Mouse (Mus musculus) MN1 (cell line): ENCODE measurements around the gene Cnih3.

ENCODE experiments used
- DNase-seq: peaks from one replicate; pipeline ENCODE4 v3.0.0-alpha.2; 2016; ENCODE audit warnings: low spot score

Gene Cnih3

DNA sequence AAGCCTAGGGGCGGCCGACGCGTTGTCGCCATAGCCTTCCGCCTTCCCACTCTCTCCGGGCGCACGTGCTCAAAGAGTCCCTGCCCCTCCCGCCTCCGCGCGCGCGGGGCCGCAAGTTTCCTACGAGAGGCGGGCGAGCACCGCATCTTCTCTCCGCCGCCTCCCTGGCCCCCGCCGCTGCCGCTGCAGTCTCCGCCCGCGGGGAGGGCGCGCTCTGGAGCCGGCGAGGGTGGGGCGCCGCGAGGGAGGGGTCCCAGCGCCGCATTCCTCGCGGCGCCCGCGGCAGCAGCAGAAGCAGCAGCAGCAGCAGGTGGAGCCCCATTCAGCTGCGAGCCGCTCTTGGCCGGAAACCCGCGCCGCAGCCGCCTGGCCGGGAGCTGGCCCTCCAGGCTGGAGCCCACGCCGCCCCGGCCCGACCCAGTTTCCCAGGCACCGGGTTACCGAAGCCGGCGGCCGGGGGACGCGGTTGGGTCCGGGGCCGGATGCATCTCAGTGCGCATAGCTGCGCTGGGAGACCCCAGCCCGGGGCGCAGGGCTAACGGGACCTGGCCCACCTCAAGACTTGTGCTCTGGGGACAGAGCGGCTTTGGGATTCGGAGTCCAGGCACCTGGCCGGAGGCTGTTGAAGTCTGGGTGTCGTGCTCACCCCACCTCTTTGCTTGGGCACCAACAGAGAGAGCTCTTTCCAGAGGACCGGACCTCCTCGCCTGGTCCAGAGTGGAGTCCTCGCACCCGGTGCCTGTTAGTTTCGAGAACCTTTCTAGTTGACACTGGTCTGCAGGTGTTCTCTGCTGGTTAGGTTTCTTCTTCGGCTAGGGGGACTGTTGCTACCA lies at the start of gene Cnih3:
Cnih3 (plus strand) TSS at position 262 of the 833 bp plus-strand sequence.
- DNase-seq, result no peak

DNA sequence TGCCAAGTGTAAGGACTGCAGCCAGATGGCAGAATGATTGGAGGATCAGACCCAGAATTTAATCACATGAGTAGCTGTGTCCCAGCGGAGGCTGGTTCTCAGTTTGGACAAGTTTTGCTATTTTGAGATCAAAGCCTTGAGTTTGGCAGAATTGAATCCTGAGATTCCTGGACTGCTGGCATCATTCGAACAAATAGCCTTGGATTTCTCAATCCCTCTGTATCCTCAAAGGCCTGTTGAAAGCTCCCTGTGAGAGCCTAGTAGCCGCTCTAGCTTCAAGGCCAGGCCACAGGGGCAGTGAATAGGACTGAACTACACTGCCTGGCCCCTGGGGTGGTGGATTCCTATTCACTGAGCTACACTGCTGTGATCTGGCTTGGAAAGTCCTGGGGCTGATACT lies 44.4 kb upstream of the Cnih3 start:
- no peak for DNase-seq

DNA sequence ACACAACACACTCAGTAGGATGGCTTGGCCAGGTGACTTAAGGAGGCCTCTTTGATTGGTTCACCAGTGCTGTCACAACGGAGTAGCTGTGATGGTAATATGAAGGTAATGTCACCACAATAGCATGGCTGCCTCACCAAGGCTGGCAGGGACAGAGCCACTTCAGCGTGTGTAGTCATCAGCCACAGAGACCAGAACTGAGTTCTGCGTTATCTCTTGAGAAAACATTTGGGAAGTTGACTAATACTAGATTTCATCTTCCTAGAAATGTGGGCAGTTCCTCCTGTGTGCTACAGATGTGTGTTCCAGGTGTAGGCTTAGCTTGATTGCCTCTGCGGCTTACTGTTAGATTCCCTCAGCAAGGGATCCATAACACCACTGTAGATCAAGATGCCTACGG lies 41.7 kb upstream of the Cnih3 start:
- DNase-seq, result no peak

DNA sequence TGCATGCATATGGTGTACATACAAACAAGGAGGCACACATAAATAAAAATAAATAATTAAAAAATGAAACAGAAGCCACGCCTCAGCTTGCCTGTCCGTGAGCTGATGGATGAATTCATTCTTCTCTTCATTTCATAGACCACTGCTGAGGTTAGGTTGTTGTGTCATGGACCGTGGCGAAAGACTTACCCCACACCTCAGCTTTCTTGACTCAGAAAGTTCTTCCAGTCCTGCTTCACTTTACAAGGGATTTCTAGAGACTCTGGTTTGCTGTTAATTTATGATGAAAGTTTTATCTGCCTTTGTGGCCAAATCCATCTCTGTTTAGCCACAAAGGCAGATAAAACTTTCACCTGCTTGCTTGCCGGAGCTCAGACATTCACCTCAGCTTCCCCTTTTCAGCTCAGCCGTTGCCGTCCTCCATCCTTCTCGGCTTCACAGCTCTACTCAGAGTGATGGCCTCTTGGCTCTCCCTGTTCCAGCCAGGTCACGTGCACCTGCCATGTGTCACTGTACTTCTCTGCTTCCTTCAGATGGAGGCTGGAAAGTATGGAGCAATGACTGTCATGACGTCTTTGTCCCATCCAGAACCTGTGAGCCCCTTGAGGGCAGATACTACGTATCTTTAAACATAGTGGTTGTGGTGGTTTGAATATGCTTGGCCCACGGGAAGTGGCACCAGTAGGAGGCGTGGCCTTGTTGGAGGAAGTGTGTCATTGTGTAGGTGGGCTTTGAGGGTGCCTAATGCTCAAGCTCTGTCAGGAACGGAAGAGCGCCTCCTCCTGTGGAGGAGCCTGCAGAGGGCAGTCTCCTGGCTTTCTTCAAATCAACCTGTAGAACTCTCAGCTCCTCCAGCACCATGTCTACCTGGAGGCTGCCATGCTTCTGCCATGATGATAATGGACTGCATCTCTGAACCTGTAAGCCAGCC lies 40.0 kb upstream of the Cnih3 start:
- no peak for DNase-seq

DNA sequence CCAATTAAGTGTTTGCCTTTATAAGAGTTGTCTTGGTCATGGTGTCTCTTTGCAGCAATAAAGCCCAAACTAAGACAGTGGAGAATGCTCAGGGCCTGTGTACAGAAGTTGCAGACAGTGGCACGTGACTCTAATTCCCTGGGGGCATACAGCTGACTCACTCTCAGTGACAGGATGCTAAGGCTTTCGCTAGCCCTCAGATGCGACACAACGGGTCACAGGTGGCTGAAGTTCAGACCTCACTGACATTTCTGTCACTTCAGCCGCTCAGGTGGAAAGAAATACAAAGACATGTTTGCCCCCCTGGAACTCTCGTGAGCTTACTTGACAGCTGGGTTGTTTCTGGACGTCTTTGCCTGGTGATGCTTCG lies 39.4 kb upstream of the Cnih3 start:
- DNase-seq, result no peak

DNA sequence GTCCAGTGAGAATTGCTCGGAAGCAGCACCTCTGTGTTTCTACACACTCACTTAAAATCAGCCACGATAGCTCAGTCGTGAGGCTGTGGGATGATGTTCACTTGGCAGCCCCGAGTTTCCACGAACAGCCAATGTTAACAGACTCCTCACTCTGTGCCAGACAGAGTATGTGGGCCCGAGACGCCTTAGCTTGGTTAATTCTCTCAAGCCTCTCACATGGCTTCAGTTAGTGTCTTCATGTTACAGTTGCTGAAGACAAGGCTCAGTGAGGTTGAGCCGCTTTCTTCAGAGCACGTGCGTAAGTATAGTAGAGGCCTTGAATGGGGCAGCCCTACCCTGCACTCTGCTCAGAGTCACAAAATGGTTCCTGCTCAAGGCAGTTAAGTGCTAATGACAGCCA lies 38.1 kb upstream of the Cnih3 start:
- no peak for DNase-seq

DNA sequence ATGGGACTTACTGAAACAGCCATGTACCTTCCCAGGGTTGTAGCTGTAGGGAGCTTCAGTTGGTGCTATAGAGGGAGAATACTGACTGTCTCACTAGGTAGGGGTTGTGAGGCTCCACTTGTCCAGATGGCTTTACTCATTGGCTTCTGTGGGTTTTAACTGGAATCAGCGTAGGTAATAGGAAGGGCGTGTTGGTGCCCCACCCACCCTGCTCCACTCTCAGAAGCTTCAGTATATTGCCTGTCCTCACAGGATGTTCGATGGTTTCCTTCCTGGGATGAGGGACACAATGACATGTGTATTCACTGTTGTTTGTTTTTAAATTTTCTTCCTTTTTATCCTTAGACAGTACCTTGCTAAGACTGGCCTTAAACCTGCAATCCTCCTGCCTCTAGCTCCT lies 37.1 kb upstream of the Cnih3 start:
- no peak for DNase-seq

DNA sequence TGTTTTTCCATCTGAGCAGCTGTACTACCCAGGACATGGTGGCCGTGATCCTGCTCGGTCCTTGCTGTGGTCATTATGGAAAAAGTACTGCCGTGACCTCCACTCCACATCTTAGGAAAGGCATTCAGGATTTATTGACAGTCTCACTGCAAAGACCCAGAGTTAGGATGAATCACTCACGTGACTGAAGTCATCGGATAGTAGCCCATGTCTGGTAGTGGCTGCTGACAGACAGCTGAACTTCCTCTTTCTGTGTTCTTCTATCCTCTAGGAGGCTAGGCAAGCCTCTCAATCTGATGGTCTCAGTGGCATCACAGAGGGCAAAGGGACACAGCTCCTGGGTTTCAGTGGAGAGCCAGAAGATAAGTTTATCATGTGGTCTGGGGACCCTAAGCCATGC lies 35.9 kb upstream of the Cnih3 start:
- DNase-seq, result no peak

DNA sequence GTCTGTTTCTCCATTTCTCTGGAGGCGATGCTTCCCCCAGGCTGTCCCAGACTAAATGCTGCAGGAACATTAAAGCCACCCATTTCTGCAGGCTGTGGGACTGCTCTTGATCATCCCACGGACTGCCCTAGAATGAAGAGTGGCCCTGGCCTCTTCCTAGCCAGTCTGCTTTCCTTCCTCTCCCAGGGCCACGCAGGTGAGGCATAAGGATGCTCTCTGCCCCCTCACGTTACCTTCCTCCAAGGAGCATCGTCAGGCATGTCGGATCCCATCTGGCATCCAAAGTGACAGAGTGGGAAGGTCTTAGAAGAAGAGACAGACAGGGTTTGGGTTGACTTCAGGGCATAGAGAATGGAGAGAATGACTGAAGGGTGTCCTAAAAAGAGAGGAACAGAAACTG lies 33.0 kb upstream of the Cnih3 start:
- no peak for DNase-seq

DNA sequence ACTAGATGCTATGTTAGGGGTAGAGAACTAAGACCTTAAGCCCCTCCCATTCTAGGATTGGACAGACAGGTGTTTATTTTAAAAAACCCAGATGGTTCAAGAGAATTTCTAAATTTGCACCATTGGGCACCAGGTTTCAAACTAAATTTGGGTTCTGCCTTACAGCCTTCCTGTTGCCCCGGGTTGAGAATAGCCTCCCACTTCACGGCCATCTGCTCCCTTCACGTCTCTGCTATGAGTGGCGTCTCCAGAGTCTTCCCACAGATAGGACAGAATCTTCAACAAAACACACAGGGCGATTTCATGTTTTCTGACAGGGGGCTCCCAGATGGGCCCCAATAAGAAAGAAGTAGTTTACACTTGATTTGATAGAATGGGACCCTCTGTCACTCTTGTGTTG lies 31.3 kb upstream of the Cnih3 start:
- no peak for DNase-seq

DNA sequence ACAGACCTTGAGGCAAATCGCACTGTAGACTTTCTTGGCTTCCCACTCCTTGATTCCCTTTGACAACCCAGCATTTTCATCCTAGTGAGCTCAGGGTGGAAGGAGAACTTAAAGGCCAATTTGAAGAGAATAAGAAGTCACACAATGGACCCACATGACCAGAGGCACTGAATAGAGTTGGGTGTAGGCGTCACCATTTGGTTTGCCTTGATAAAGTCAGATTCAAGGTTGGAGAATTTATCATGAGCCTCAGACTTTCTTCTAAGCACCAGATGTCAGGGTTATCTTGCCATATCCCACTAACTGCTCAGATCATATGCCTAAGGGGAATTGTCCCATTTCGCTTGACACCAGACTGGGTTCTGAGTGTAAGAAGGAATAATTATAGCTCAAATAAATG lies 29.3 kb upstream of the Cnih3 start:
- no peak for DNase-seq

DNA sequence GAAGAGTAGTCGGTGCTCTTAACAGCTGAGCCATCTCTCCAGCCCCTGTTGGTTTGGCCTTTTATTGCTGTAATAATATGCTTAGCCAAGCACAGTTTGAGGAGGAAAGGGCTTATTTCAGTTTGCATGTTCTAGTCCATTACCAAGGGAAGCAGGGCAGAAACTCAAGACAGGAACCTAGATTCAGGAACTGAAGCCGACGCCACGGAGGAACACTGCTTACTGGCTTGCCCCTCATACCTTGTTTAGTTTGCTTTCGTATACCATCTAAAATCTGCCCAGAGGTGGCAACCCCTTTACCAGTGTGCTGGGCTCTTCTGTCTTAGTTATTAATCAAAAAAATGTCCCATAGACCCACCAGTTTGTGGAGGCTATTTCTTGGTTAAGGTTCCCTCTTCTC lies 25.3 kb upstream of the Cnih3 start:
- no peak for DNase-seq

DNA sequence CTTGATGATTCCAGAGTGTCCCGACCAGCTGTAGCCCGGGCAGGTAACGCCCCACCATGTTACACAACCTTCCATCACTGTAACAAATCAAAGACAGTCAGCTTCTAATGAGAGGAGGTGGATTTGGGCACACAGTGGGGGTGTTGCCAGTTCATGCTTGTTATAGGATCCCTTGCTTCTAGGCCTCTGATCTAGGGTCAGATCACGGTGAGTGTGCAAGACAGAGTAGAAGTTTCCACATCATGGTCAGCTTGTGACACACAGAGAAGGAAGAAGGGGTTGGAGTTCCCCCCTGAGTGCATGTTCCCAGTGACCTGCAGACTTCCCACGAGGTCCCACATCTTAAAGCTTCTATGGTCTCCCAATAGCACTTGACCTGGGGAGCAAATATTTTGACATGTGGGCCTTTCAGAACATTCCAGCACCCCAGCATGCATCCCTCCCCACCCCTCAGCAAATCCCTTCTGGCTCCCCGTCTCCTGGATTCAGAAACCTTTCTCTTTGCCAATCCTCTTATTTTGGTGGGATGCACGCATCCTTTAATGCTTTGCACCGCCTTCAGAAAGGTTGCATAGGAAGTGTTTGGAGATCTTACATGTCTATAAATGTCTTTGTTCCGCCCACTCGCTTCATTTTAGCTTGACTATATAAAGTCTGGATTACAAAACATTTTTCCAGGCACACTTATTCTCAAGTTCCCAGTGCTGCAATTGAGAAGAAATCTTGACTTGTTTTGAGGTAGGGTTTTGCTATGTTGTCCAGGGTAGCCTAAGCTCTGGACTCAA lies 24.6 kb upstream of the Cnih3 start:
- DNase-seq, result no peak

DNA sequence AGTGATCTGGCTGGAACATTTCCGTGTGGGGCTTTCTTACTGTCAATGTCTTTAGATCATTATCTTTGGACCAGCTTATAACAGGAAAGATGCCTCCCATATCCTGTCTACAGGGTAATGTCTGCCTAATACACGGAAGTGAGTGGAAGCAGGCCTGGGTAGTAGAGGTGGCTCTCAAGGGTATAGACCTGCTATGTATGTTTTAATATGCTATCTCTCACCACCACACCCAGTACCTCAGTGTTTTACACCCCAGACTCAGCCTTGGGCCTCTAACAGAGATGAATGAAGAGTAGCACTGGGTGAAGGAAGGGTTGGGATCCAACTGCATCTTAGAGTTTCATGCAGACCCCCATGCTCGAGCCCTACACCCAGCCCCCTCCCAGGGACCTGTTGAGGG lies 23.3 kb upstream of the Cnih3 start:
- no peak for DNase-seq

DNA sequence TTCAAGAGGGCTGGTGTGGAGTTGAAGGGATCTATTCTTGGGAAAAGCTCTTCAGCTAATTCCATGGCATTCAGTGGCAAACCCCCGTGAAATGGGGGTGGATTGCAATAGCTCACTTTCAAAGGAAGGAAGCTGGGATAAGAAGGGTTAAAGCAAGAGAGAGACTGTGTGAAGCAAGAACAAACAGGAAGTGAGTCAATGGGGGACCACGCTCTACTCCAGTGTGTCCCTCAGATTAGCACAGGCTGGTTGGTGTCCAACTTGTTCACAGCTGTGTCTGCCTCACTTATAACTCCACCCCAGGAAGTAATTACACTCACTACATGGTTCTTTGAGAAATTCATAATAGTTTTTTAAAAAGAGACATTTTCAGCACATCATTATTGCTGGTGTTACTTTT lies 19.8 kb upstream of the Cnih3 start:
- no peak for DNase-seq

DNA sequence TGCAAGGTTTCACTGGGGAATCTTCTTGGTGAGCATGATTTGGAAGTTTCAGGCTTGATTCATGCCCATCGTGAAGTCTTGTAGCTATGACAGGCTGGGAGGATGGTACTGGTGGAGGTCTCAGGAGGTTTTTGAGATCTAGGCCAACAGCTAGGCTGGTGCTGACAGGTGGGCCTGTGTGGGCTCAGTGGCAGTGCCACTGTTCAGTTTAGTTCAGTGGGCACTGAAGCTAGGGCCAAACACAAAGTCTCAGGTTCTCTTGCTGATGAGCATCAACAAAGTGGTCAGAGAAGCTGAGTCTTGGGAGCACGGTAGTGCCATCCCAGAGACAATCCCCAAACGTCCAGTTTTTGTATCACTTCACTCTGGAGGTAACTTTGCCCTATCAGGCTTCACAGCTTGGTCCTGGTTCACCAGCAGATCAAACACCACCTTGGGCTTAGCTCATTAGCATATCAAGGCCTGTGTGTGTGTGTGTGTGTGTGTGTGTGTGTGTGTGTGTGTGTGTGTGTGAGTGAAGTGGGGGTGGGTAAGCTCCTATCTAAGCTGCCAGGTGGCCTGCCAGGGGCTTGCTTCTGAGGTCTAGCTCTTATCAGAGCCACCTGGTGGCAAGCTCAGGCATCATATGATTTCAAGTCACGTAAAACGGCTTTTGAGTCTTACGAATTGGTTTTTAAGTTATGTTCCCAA lies 18.0 kb upstream of the Cnih3 start:
- DNase-seq, result no peak

DNA sequence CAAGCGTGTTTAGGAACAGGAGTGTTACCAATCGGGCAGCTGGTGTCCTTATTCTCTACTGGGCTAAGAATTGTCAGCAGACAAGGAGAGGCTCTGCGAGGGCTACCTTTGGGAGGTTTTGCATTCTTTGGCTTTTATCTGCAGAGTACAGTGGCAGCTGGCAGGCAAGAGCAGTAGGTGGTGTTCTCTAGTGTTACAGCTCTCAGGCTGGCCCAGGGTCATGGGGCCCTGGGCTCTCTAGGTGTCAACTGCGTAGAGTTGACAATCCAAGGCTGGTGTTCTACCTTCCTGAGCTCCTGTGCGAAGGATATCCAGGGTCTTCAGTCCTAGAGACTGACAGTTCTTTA lies 17.4 kb upstream of the Cnih3 start:
- no peak for DNase-seq

DNA sequence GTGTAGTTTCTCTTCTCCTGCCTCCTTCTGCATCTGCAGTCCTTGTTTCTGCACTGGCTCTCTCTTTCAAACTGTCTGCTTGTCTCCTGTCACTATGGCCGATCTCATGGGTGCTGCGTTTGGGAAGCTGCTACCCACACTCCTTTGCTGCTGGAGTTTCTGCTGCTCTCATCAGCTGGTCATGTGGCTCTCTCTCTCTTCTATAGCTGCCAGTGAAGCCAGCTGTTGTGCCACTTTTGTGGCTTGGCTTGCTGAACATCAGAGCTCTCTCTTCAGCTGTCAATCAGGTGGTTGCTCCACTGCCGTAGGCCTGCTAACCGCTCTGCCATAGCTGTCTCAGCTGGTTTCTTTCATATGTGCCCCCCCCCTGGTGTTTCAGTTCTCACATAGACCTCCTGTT lies 17.0 kb upstream of the Cnih3 start:
- no peak for DNase-seq

DNA sequence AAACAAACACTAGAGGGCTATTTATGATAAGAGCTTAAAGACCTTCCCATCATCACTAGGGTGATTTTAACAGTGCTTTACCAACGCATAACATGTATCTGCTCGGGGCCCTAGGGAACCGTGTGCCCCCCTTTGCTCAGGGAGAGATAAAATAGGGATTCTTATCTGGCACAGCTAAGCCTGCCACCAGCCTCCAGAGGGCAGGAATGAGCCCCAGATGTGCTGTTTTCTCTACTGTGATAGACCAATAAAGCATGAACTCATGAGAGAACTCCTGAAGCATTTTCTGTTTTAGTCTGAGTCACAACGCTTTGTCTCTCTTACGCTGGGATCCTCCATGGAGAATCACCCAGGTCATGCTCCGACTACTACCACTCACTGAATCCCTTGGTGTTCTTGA lies 15.6 kb upstream of the Cnih3 start:
- DNase-seq, result no peak

DNA sequence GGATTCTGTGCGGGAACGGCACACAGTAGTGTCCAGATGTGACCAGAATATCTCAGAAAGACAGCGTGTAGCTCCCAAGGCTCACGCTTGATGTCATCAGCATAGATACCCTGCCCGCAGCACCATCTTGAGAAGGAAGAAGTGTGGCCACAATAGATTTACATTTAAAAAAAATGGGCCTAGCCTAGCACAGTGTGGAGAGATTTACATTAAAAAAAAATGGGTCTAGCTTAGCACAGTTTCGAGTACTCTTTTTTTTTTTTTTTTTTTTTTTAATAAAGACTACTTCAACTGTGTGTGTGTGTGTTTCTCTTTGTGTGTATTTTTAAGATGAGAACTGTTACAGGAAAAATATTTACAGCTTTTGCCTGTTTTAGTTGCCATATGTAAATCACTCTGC lies 13.3 kb upstream of the Cnih3 start:
- no peak for DNase-seq

DNA sequence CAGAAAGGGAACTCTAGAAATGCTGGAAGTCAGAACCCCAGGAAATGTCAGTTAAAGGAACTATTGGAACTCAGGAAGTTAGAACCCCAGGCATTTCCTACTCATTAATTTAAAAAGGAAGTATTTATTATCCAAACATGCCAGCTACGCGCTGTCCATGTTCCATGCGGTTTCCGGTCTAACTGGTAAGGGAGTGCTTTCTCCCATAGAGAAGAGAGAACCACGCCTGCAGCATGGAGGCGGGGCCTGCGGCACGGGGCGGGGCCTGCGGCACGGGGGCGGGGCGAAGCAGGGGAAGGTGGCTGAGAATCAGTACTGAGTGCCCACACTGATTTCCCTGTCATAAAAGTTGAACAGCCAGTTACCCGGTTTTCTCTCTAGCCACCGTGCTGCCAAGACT lies 6.9 kb upstream of the Cnih3 start:
- DNase-seq, result no peak

DNA sequence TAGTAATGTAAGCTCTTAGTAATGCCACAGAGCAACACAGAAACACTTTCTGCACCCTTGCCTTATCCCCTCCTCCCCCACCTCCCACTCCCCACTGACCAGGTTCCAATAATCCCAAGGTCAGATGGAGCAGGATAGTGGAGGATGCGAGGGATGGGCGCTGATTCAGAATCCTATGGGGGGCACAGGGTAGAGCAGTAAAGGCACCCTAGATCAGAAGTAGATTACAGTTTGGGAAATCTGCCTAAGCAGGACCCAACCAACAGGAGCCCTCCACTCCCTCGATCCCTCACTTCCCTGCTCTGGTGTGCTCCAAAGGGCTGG lies 423 bp upstream of the Cnih3 start:
- no peak for DNase-seq
